Mouse (Mus musculus): ENCODE results near the gene Synpo2. TPM values are rescaled to one million over a fixed set of nuclear protein-coding genes. Genes with fewer than 3 reads are reported as not detected.

Gene Synpo2
- polyA plus RNA-seq, 1 experiment = 0.02 TPM

GRCm38 (mm10) chr3:123107830-123108549 is 128.0 kb downstream of the Synpo2 start:
- Histone ChIP-seq H3K4me1 (no peaks in the 10 kb centered on the region), H3K36me3 (replicated peaks; ENCODE audit: low read length) (no peaks in the 10 kb centered on the region), H3K4me3 (replicated peaks) (no peak overlapping the region), H3K27me3 (replicated peaks) (peaks cover 6% of the 10 kb centered on the region), H3K9me3 (peaks cover 8% of the 10 kb centered on the region)
- TF ChIP-seq GATA1 (IDR thresholded peaks at IDR 0.05; ENCODE audit: borderline replicate concordance, low read length) (no peak), FLI1 (IDR thresholded peaks at IDR 0.05; ENCODE audit: low read length) (no peak)

GRCm38 (mm10) chr3:123104325-123104724 is 131.6 kb downstream of the Synpo2 start:
- TF ChIP-seq FLI1 (IDR thresholded peaks at IDR 0.05; ENCODE audit: low read length) (no peak), GATA1 (IDR thresholded peaks at IDR 0.05; ENCODE audit: borderline replicate concordance, low read length) (no peak)
- Histone ChIP-seq H3K27me3 (replicated peaks) (peaks cover 4% of the 10 kb centered on the region), H3K9me3 (no peaks in the 10 kb centered on the region), H3K4me1 (no peaks in the 10 kb centered on the region), H3K36me3 (replicated peaks; ENCODE audit: low read length) (no peaks in the 10 kb centered on the region), H3K4me3 (replicated peaks) (no peak overlapping the region)

GRCm38 (mm10) chr3:123103151-123103860 is 132.6 kb downstream of the Synpo2 start:
- no peak for TF ChIP-seq GATA1 (IDR thresholded peaks at IDR 0.05; ENCODE audit: borderline replicate concordance, low read length)
- no peak for TF ChIP-seq FLI1 (IDR thresholded peaks at IDR 0.05; ENCODE audit: low read length)
- Histone ChIP-seq H3K4me1 (no peaks in the 10 kb centered on the region), H3K9me3 (no peaks in the 10 kb centered on the region), H3K27me3 (replicated peaks) (peaks cover 3% of the 10 kb centered on the region), H3K36me3 (replicated peaks; ENCODE audit: low read length) (no peaks in the 10 kb centered on the region), H3K4me3 (replicated peaks) (no peak overlapping the region)

- H3K9me3 ChIP-seq = no peaks in the 10 kb centered on the region
- H3K4me3 ChIP-seq (replicated peaks) = no peak overlapping the region
- TF ChIP-seq GATA1 (IDR thresholded peaks at IDR 0.05; ENCODE audit: borderline replicate concordance, low read length) = no peak
- no peak for TF ChIP-seq FLI1 (IDR thresholded peaks at IDR 0.05; ENCODE audit: low read length)
- no peaks in the 10 kb centered on the region for H3K36me3 ChIP-seq (replicated peaks; ENCODE audit: low read length)
- H3K27me3 ChIP-seq (replicated peaks) = peaks cover 2% of the 10 kb centered on the region
- no peaks in the 10 kb centered on the region for H3K4me1 ChIP-seq
Observed at GRCm38 (mm10) chr3:123101761-123102160, 134.2 kb downstream of the Synpo2 start.

- TF ChIP-seq FLI1 (IDR thresholded peaks at IDR 0.05; ENCODE audit: low read length) (no peak), GATA1 (IDR thresholded peaks at IDR 0.05; ENCODE audit: borderline replicate concordance, low read length) (no peak)
- H3K4me3 ChIP-seq (replicated peaks) = no peak overlapping the region
- no peaks in the 10 kb centered on the region for H3K27me3 ChIP-seq (replicated peaks)
- H3K36me3 ChIP-seq (replicated peaks; ENCODE audit: low read length) = no peaks in the 10 kb centered on the region
- H3K4me1 ChIP-seq = no peaks in the 10 kb centered on the region
- no peaks in the 10 kb centered on the region for H3K9me3 ChIP-seq
Observed at GRCm38 (mm10) chr3:123095111-123095510, 140.8 kb downstream of the Synpo2 start.

GRCm38 (mm10) chr3:123093640-123094361 is 142.1 kb downstream of the Synpo2 start:
- H3K4me1 ChIP-seq = no peaks in the 10 kb centered on the region
- H3K36me3 ChIP-seq (replicated peaks; ENCODE audit: low read length) = no peaks in the 10 kb centered on the region
- no peaks in the 10 kb centered on the region for H3K9me3 ChIP-seq
- no peak overlapping the region for H3K4me3 ChIP-seq (replicated peaks)
- no peak for TF ChIP-seq GATA1 (IDR thresholded peaks at IDR 0.05; ENCODE audit: borderline replicate concordance, low read length)
- TF ChIP-seq FLI1 (IDR thresholded peaks at IDR 0.05; ENCODE audit: low read length) = no peak
- H3K27me3 ChIP-seq (replicated peaks) = no peaks in the 10 kb centered on the region

GRCm38 (mm10) chr3:123092913-123093639 is 142.9 kb downstream of the Synpo2 start:
- TF ChIP-seq FLI1 (IDR thresholded peaks at IDR 0.05; ENCODE audit: low read length) (no peak), GATA1 (IDR thresholded peaks at IDR 0.05; ENCODE audit: borderline replicate concordance, low read length) (no peak)
- Histone ChIP-seq H3K27me3 (replicated peaks) (no peaks in the 10 kb centered on the region), H3K9me3 (no peaks in the 10 kb centered on the region), H3K4me3 (replicated peaks) (no peak overlapping the region), H3K36me3 (replicated peaks; ENCODE audit: low read length) (no peaks in the 10 kb centered on the region), H3K4me1 (no peaks in the 10 kb centered on the region)

- TF ChIP-seq GATA1 (IDR thresholded peaks at IDR 0.05; ENCODE audit: borderline replicate concordance, low read length) (no peak), FLI1 (IDR thresholded peaks at IDR 0.05; ENCODE audit: low read length) (no peak)
- Histone ChIP-seq H3K27me3 (replicated peaks) (no peaks in the 10 kb centered on the region), H3K36me3 (replicated peaks; ENCODE audit: low read length) (no peaks in the 10 kb centered on the region), H3K4me3 (replicated peaks) (no peak overlapping the region), H3K4me1 (no peaks in the 10 kb centered on the region), H3K9me3 (no peaks in the 10 kb centered on the region)
Observed at GRCm38 (mm10) chr3:123092442-123092841, 143.5 kb downstream of the Synpo2 start.

- Histone ChIP-seq H3K4me3 (replicated peaks) (no peak overlapping the region), H3K36me3 (replicated peaks; ENCODE audit: low read length) (no peaks in the 10 kb centered on the region), H3K4me1 (no peaks in the 10 kb centered on the region), H3K27me3 (replicated peaks) (no peaks in the 10 kb centered on the region), H3K9me3 (no peaks in the 10 kb centered on the region)
- TF ChIP-seq GATA1 (IDR thresholded peaks at IDR 0.05; ENCODE audit: borderline replicate concordance, low read length) = no peak
- no peak for TF ChIP-seq FLI1 (IDR thresholded peaks at IDR 0.05; ENCODE audit: low read length)
Observed at GRCm38 (mm10) chr3:123089297-123090020, 146.5 kb downstream of the Synpo2 start.
